Mouse (Mus musculus) erythroblast, embryonic 14.5 days (primary cell): Measurements from ENCODE around the gene Gfi1b.

Source experiments
- GATA1 ChIP-seq: IDR thresholded peaks from 2 replicates; pipeline ENCODE4 v1.6.1; 2012; ENCODE audit warnings: low read length, inconsistent platforms, mixed read lengths
- TAL1 ChIP-seq: IDR thresholded peaks from 3 replicates; pipeline ENCODE4 v1.6.1; 2012; ENCODE audit warnings: low read length, inconsistent platforms, mixed read lengths

DNA sequence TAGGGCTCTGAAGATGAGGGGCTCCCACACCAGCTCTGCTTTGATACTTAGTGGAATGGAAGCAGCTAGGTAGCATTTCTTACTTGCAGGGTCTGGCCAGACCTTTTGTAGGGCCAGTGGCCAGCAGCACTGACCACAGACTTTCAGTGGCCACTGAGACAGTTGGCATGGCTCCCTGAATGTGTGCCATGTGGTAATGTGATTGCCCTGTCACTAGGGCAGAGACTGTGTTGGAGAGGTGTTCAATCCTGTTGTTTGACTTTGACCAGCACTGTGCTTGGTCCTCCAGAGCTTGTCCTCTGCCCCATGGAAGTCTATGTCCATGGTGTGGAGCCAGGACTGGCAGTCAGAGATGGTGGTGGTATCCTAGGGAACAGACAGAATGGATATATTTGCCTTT is 28.7 kb upstream of the Gfi1b start:
- TF ChIP-seq GATA1 = no peak
- TF ChIP-seq TAL1 = no peak
